Mouse (Mus musculus) heart, adult 18-20 months (tissue): ENCODE measurements at regions not wholly inside any gene's neighbourhood (a gene's known extent, or its start where the extent isn't known, plus 50 kb on each side); places are given as distances from the start of the nearest gene placed in this dataset.

Experiments used
- DNase-seq, 2 experiments: peaks; one replicate each; pipeline ENCODE4 v3.0.0; 2021 to 2022; ENCODE audit warnings: mixed read lengths in 1 of 2

DNA sequence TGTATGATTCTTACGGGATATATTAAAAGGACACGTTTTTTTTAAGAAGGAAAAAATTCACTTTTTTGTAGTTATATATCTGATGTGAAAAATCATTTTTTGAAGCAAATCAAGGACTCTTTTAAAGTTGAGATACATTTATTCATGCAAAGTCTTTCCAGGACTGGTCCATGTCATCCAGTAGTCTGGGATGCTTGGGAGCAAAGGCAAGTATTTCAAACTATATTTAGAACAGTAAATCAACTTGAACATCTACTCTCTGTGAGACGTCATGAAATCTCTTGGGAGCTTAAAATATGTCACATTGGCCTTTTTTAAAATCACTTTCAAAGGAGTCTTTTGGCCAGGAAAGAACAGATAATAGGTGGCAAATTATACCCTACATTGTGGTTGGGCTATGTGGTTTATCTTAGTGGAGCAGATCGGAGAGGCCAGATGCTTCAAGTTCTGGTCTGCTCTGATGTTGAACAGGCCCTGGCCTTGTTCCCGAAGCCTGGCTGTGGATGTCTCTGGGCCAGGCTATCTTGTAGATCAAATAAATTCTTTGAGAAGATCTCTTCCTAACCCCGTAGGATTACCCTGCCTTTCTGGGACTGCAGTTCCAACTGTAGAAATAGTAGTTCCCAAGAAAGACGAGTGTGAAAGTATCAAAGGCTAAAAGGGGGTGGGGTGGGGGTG, 936.8 kb upstream of the Lcorl start:
- no peak for DNase-seq

DNA sequence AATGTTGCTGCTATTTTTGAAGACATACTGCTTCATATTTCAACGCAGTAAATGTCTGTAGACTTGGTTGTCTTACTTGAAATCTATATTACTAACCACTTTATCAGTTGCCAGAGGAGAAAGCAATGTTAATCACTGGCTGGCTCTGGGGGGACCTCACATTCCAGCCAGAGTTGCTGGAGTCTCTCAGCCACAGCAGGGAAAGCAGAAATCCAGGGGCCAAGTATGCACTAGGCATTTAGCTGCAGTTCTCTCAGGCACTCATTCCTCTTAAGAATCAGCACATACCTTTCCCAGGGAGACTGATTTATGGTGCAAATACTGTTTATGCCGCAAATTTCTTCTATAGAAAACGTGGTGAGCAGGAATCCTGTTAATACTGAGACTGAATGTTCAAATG, 933.6 kb upstream of the Lcorl start:
- no peak for DNase-seq

- DNase-seq, result no peak
These were observed 933.1 kb upstream of the Lcorl start for GRCm38 (mm10) chr5:46790536-46790935.

DNA sequence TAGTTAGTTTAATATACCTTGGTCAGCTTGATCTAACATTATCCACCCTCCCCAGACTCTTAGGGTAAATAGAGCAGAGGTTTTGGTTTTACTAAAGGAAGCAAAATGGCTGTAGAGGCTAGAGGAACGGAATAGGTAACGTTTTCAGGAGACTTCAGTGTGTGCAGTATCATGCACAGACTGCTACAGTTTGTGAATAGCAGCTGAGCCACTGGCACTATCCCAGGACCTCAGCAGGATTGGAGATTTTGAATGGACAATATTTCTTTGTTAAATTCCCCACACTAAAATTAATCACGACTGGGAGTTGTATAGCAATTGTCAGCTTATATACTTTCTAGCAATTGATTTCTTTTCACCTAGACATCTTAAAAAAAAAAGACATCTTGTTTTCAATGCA, 929.7 kb upstream of the Lcorl start:
- DNase-seq, result no peak

- no peak for DNase-seq
These were observed 898.7 kb upstream of the Lcorl start for GRCm38 (mm10) chr5:46756094-46756493.

GRCm38 (mm10) chr5:46740034-46740582, 882.7 kb upstream of the Lcorl start:
- no peak for DNase-seq

DNA sequence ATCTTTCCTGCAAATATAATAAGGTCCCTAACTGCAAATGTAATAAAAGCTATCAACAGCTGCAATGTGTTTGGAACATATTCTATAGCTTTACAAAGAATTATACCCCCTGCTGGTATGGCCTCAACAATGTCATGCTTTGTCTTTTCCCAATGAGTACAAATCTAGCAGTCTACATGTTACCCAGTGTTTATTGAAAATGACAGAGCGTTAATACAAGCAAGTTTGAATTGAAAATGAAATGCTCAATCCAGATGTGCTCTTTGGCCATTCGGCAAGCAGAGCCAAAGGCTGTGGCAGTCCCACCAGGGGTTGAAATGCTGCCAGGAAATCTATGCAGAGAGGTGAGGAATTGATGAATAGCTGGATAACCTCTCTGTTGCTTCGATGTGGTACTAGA, 875.1 kb upstream of the Lcorl start:
- DNase-seq, result no peak

GRCm38 (mm10) chr5:46732025-46732424, 874.6 kb upstream of the Lcorl start:
- DNase-seq, result no peak

- no peak for DNase-seq
These were observed 873.9 kb upstream of the Lcorl start for GRCm38 (mm10) chr5:46731297-46731696.

DNA sequence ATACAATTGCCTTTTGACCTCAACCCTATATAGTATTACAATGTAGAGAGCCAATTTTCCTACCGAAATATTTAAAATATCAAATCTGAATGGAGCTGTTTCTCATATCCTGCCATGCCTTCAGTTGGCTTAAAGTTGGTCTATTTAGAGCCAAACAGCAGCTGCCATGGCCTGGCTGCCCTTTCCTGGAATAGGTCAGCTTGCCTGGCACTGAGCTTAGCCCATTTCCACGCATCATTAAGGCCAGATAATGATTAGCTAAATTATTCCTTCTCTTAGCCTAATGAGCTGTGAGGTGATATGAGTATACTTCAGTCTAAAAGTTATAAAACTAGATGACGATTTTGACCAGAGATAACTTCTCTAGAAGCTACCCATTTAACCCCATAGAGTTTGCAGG, 852.2 kb upstream of the Lcorl start:
- DNase-seq, result no peak

DNA sequence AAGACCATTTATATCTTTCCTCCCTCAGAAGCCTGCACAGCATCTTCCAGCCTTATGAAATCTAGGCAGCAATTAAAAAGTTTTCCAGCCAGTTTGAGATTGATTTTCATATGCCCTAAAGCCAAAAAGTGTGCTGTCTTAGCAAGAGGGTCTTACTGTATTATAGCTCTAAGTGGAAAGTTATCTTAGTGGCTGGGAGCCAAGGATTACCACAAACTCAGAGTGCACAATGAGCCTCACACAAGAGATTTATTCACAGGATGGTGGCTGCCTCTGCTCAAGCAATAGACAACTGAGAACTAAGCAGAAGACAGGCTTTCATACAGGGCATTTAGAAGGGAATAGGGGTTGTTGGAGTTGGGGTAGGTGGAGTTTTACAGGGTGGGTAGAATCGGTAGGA, 850.4 kb upstream of the Lcorl start:
- no peak for DNase-seq

DNA sequence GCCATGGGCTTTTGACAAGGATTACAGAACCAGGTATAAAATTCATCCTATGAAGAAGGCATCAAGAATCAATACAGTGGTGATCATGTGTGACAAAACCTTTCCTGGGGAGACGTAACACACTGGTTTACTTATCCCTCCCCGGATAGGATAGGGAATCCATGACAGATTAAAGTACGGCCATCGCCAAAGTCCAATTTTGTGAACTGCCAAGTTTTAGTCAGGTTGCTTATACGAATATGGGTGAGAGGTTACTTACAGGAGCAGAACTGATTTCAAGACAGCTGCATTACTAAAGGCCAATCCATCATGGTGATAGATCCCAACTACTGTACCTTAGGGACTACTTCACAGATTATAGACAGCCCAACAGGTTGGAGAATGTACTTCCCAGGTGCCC, 849.6 kb upstream of the Lcorl start:
- DNase-seq, result no peak

- no peak for DNase-seq
These were observed 820.6 kb upstream of the Lcorl start for GRCm38 (mm10) chr5:46678007-46678406.

DNA sequence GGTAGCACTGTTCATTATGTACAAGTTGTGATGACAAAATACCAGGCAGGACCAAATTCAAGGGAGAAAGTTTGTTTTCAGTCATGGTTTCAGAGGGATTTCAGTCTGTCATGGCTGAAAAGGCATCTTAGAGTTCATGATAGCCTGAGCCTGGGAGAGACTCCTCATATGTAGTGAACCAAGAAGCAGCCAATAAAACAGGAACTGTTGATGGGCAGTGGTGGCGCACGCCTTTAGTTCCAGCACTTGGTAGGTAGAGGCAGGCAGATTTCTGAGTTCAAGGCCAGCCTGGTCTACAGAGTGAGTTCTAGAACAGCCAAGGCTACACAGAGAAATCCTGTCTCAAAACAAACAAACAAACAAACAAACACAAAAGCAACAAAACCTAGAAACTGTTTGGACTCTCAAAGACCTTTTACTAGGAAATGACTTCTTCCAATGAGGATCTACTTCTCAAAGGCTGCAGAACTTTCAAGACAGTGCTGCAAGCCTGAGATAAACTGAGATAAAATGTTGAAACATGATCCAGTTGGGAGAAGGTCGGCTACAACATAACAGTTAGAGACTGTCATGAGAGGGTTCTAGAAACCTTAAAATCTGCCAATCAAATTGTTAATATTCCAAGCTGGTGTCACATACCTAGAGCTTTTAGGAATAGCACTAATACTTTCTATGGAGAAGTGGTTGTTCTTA, 817.5 kb upstream of the Lcorl start:
- DNase-seq, result no peak

DNA sequence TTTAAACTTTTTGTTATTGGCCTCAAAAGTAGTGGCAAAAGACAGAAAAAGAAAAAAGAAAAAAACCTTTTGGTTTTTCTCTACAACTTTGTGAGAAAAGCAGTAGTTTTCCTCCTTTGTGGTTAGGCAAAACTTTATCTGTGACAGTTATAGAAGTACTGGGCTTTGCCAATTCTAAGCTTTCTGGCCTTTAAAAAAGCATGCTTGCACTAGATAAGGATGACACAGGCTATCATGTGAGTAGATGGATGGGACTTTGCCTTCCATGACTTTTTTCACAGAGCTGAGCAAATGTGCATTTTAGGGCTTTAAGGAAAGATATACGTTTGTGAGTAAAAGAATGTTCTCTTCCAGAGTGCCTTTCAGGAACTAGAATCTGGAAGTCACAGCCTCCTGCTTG, 816.0 kb upstream of the Lcorl start:
- no peak for DNase-seq

DNA sequence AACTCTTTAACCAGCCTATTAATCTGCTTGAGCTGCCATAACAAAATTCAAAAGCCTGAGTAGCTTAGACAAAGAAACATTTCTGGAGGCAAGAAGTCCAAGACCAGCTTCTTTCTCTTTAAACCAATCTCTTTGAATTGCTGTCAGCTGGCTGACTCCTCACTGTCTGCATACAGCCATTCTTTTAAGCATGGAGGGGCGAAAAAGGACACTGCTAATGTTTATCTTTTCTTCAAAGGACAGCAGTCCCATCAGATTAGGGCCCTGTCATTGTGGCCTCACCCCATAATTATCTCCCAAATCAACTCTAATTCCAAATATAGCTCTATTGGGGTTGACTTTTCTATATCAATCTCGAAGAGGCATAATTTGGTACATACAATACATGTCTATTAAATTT, 813.1 kb upstream of the Lcorl start:
- no peak for DNase-seq

DNA sequence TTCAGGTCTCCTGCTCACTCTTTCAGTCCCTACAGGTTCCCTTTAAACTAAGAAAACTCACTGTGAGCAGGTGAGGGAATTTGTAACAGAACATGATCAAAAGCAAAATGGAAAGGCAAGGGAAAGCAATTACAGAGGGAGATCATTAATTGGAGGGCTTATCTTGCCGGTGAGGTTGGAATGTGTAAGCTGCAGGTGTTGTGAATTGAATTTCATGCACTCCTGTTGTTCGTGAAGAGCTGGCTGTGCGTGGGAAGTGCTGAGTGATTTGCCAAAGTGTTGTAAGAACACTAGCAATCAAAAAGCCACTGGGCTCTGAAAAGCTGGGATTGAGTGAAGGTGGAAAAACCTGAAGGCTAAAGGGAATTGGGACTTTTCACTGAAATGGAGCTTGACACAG, 808.8 kb upstream of the Lcorl start:
- no peak for DNase-seq

DNA sequence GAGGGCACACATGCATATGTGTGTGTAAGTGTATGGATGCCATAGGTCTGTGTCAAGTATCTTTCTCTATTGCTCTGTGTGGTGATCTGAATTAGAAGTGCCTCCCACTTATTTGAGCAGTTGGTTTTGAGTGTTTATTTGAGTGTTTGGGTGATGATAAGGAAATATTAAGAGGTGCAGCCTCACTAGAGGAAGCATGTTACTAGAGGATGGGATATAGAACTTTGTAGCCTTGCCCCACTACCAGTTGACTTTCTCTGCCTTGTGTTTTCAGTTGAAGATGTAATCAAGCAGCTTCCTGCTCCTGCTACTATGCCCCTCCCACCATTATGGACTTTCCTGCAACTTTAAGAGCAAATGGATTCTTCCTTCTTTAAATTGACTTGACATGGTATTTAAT, 799.6 kb upstream of the Lcorl start:
- no peak for DNase-seq

GRCm38 (mm10) chr5:46654189-46654588, 796.8 kb upstream of the Lcorl start:
- no peak for DNase-seq

DNA sequence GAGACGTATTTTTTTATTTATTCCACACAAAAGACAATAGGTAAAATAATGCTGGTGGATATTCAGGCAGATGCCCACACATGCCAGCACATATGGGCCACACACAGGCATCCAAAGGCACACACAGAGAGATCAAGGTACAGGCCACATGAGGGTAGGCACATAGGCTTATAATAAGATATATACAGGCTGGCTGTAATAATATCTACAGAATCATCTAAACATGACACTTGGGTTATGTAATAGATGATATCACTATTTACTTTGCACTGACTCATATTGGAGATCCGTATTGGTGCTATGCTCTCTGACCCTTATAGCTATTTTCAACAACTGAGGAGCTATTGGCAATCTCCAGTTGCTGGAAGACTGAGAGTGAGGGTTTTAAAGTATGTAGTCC, 785.6 kb upstream of the Lcorl start:
- no peak for DNase-seq

- DNase-seq, result no peak
These were observed 777.8 kb upstream of the Lcorl start for GRCm38 (mm10) chr5:46635116-46635668.
